Mouse (Mus musculus) thymus, adult 2 months (tissue): ENCODE results near the gene Hdac10. TPM values are rescaled to one million over a fixed set of nuclear protein-coding genes. Genes with fewer than 3 reads are reported as not detected.
A peak's percentile ranks its signal among the peaks of the same experiment; 100 is the strongest.

Experiments used
- DNase-seq: peaks from one replicate; pipeline ENCODE4 v3.0.0; 2021
- H3K27ac ChIP-seq: fragments of 200-500 bp; 2 replicates; pipeline ENCODE4 v1.5.1; 2012; ENCODE audit warnings: low read length, control low read depth; ENCODE audit not compliant: control insufficient read depth, insufficient read depth
- H3K27me3 ChIP-seq: fragments of 200-500 bp; 2 replicates; pipeline ENCODE4 v1.6.1; 2012; ENCODE audit warnings: mild to moderate bottlenecking, low read length, moderate library complexity, mixed read lengths; ENCODE audit not compliant: control insufficient read depth, insufficient read depth
- H3K36me3 ChIP-seq: fragments of 200-500 bp; 2 replicates; pipeline ENCODE4 v1.6.1; 2012; ENCODE audit warnings: mild to moderate bottlenecking, low read length, moderate library complexity; ENCODE audit not compliant: control insufficient read depth, insufficient read depth
- H3K4me1 ChIP-seq: fragments of 200-500 bp; replicated peaks from 2 replicates; pipeline ENCODE4 v1.6.1; 2012; ENCODE audit warnings: low read length; ENCODE audit not compliant: control insufficient read depth, insufficient read depth
- H3K4me3 ChIP-seq: fragments of 200-500 bp; 2 replicates; pipeline ENCODE4 v1.5.1; 2012; ENCODE audit warnings: mild to moderate bottlenecking, low read length, control low read depth, moderate library complexity; ENCODE audit not compliant: control insufficient read depth, insufficient read depth
- CTCF ChIP-seq: fragments of 200-500 bp; IDR thresholded peaks from 2 replicates; pipeline ENCODE4 v1.5.1; 2012; ENCODE audit warnings: mild to moderate bottlenecking, control low read depth, low read length, moderate library complexity, borderline replicate concordance; ENCODE audit not compliant: control insufficient read depth, poor library complexity, insufficient read depth; ENCODE audit errors: extremely low read depth
- POLR2A ChIP-seq: fragments of 200-500 bp; IDR thresholded peaks from 2 replicates; pipeline ENCODE4 v1.6.1; 2012; ENCODE audit warnings: mild to moderate bottlenecking, low read length, control low read depth, moderate library complexity; ENCODE audit not compliant: control insufficient read depth, poor library complexity, insufficient read depth; ENCODE audit errors: extremely low read depth
- WGBS: fragments of 180-500 bp; shearing (Covaris S2); methylation state at CpG from one replicate; pipeline ENCODE4 v1.1.7; 2018; 5-methylcytosine and 5-hydroxymethylcytosine counted together
- polyA plus RNA-seq: library from polyadenylated mRNA; depleted of rRNA; stranded (reverse); fragments of >200 nt; gene quantifications from 2 replicates; pipeline ENCODE4 v1.2.3, GENCODE M21; 2012

Hdac10 gene
- polyA plus RNA-seq, 1 experiment: 94.4 TPM

GRCm38 (mm10) chr15:89083906-89084305 lies 44.6 kb downstream of the Hdac10 start:
- DNase-seq: no peak
- H3K4me1 ChIP-seq: peaks cover under 1% of the 10 kb centered on the region; the same call in 1 of the 2 replicates
- no peaks in the 10 kb centered on the region for H3K27me3 ChIP-seq
- no peak overlapping the region for H3K4me3 ChIP-seq
- 95% methylated on average over 1 of the region's 1 CpGs for WGBS
- H3K36me3 ChIP-seq: peaks cover 15% of the 10 kb centered on the region
- no peak overlapping the region for H3K27ac ChIP-seq
- TF ChIP-seq POLR2A: no peak
- no peak for TF ChIP-seq CTCF

GRCm38 (mm10) chr15:89078208-89078836 lies 50.2 kb downstream of the Hdac10 start:
- Histone ChIP-seq H3K36me3 (peaks cover 6% of the 10 kb centered on the region), H3K4me3 (peak overlapping the region; percentile 50), H3K27me3 (no peaks in the 10 kb centered on the region), H3K4me1 (peaks cover 37% of the 10 kb centered on the region), H3K27ac (peak overlapping the region; percentile 73)
- TF ChIP-seq CTCF: no peak
- TF ChIP-seq POLR2A: 0 out of 2 replicates have a peak, but pooled peaks have one; percentile 20
- WGBS: 9% methylated on average over 9 of the region's 9 CpGs
- peak; percentile 72 for DNase-seq

- whole genome bisulfite sequencing: under 1% methylated on average over 34 of the region's 39 CpGs
- TF ChIP-seq POLR2A (peak; percentile 9; the same call in 1 of the 2 replicates), CTCF (no peak)
- Histone ChIP-seq H3K4me1 (peaks cover 37% of the 10 kb centered on the region), H3K4me3 (peak overlapping the region; percentile 97), H3K27ac (peak overlapping the region; percentile 16; the same call in 1 of the 2 replicates), H3K36me3 (no peaks in the 10 kb centered on the region), H3K27me3 (no peaks in the 10 kb centered on the region)
- peak; percentile 48 for DNase-seq
Observed at GRCm38 (mm10) chr15:89076156-89076731, 52.3 kb downstream of the Hdac10 start.

- Histone ChIP-seq H3K27me3 (no peaks in the 10 kb centered on the region), H3K4me1 (peaks cover 37% of the 10 kb centered on the region), H3K4me3 (peak overlapping the region; percentile 78), H3K36me3 (no peaks in the 10 kb centered on the region), H3K27ac (no peak overlapping the region)
- TF ChIP-seq POLR2A (peak; percentile 44), CTCF (peak; percentile 67; the same call in 1 of the 2 replicates)
- DNase-seq: peak; percentile 84
- WGBS: under 1% methylated on average over 58 of the region's 59 CpGs
Observed at GRCm38 (mm10) chr15:89075478-89076147, 52.9 kb downstream of the Hdac10 start.

GRCm38 (mm10) chr15:89074613-89075477 lies 53.7 kb downstream of the Hdac10 start, which contains the start of gene Trabd:
TSS of gene Trabd (plus strand) at chr15:89075124.
- DNase-seq: no peak
- H3K27me3 ChIP-seq: no peaks in the 10 kb centered on the region
- no peak for TF ChIP-seq CTCF
- no peak for TF ChIP-seq POLR2A
- H3K27ac ChIP-seq: no peak within 1 kb of the TSS
- H3K4me1 ChIP-seq: peaks cover 37% of the 10 kb centered on the region
- peak within 1 kb of the TSS; percentile 78 for H3K4me3 ChIP-seq
- no peaks in the 10 kb centered on the region for H3K36me3 ChIP-seq
- 37% methylated on average over 11 of the region's 11 CpGs for WGBS
